Mouse (Mus musculus): ENCODE measurements around the gene Fbxl18. TPM values are rescaled to one million over a fixed set of nuclear protein-coding genes. Genes with fewer than 3 reads are reported as not detected.

The Fbxl18 gene
- 7.0 and 8.4 TPM in 2 replicates for polyA plus RNA-seq (2012; rRNA removed)

GRCm38 (mm10) chr5:142894918-142895613 is at the start of gene Fbxl18:
TSS of gene Fbxl18 (minus strand) at chr5:142895421.
- peak; percentile 74 for DNase-seq (ENCODE audit: low spot score)

GRCm38 (mm10) chr5:142940393-142940792 is 45.2 kb upstream of the Fbxl18 start:
- DNase-seq (ENCODE audit: low spot score), result no peak

- DNase-seq (ENCODE audit: low spot score), result no peak
Observed at GRCm38 (mm10) chr5:142937956-142938727, 42.9 kb upstream of the Fbxl18 start.

- peak; percentile 80 for DNase-seq (ENCODE audit: low spot score)
Observed at GRCm38 (mm10) chr5:142936336-142936719, 41.1 kb upstream of the Fbxl18 start.

GRCm38 (mm10) chr5:142935642-142936335 is 40.6 kb upstream of the Fbxl18 start:
- DNase-seq (ENCODE audit: low spot score), result no peak

- no peak for DNase-seq (ENCODE audit: low spot score)
Observed at GRCm38 (mm10) chr5:142932731-142933130, 37.5 kb upstream of the Fbxl18 start.

- no peak for DNase-seq (ENCODE audit: low spot score)
Observed at GRCm38 (mm10) chr5:142932084-142932685, 37.0 kb upstream of the Fbxl18 start.

GRCm38 (mm10) chr5:142931241-142931745 is 36.1 kb upstream of the Fbxl18 start:
- DNase-seq (ENCODE audit: low spot score), result no peak

GRCm38 (mm10) chr5:142929400-142929752 is 34.2 kb upstream of the Fbxl18 start:
- DNase-seq (ENCODE audit: low spot score), result no peak

- peak; percentile 80 for DNase-seq (ENCODE audit: low spot score)
Observed at GRCm38 (mm10) chr5:142928749-142929399, 33.7 kb upstream of the Fbxl18 start.

- DNase-seq (ENCODE audit: low spot score), result no peak
Observed at GRCm38 (mm10) chr5:142927341-142927930, 32.2 kb upstream of the Fbxl18 start.

- DNase-seq (ENCODE audit: low spot score), result no peak
Observed at GRCm38 (mm10) chr5:142926940-142927228, 31.7 kb upstream of the Fbxl18 start.

- no peak for DNase-seq (ENCODE audit: low spot score)
Observed at GRCm38 (mm10) chr5:142926204-142926939, 31.2 kb upstream of the Fbxl18 start.

GRCm38 (mm10) chr5:142924336-142924959 is 29.2 kb upstream of the Fbxl18 start:
- no peak for DNase-seq (ENCODE audit: low spot score)

GRCm38 (mm10) chr5:142923781-142924180 is 28.6 kb upstream of the Fbxl18 start:
- no peak for DNase-seq (ENCODE audit: low spot score)

GRCm38 (mm10) chr5:142922251-142922650 is 27.0 kb upstream of the Fbxl18 start:
- no peak for DNase-seq (ENCODE audit: low spot score)

GRCm38 (mm10) chr5:142921074-142921459 is 25.8 kb upstream of the Fbxl18 start:
- DNase-seq (ENCODE audit: low spot score), result no peak

- peak; percentile 56 for DNase-seq (ENCODE audit: low spot score)
Observed at GRCm38 (mm10) chr5:142920311-142921073, 25.3 kb upstream of the Fbxl18 start.

GRCm38 (mm10) chr5:142917402-142917801 is 22.2 kb upstream of the Fbxl18 start:
- no peak for DNase-seq (ENCODE audit: low spot score)
